Mouse (Mus musculus): ENCODE results near the gene Wnt10a.
"Not testable (repeated sequence)": the region's sequence is repeated elsewhere in the genome, so short reads cannot be mapped to it uniquely, and the experiment has no call there.

Gene Wnt10a

DNA sequence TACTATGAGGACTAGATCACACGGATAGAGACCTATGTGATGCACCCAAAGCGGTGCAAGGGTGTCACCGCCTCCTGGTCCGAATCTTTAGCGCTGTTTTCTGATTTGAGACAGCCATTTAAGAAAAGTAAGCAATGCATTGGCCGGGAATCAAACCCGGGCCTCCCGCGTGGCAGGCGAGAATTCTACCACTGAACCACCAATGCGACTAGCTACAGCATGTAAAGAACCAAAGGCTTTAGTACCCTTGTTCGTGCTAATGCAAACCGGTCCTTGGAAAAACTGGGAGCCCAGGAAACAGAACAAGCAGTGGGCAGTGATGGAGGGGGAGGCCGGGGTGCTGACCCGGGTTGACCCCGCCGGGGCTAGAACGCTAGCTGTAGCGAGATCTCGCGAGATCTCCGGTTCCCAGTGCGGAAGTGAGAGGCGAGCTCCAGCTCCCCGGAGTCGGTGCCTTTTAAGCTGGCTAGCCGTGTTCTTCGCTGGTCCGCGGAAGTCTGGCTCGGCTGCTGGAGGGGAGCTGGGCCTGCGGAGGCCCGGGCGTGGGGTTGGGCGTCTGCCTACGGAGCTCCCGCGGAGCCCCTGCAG, 25.4 kb downstream of the Wnt10a start:
- DNase-seq (ENCODE audit: low read depth), result peak; percentile 75

GRCm38 (mm10) chr1:74817219-74817618, 25.9 kb downstream of the Wnt10a start:
- no peak for DNase-seq (ENCODE audit: low read depth)

GRCm38 (mm10) chr1:74818509-74818908, 27.2 kb downstream of the Wnt10a start:
- DNase-seq (ENCODE audit: low read depth), result no peak

- not testable (repeated sequence) for DNase-seq (ENCODE audit: low read depth)
Measured at GRCm38 (mm10) chr1:74823598-74823997, 32.3 kb downstream of the Wnt10a start.

DNA sequence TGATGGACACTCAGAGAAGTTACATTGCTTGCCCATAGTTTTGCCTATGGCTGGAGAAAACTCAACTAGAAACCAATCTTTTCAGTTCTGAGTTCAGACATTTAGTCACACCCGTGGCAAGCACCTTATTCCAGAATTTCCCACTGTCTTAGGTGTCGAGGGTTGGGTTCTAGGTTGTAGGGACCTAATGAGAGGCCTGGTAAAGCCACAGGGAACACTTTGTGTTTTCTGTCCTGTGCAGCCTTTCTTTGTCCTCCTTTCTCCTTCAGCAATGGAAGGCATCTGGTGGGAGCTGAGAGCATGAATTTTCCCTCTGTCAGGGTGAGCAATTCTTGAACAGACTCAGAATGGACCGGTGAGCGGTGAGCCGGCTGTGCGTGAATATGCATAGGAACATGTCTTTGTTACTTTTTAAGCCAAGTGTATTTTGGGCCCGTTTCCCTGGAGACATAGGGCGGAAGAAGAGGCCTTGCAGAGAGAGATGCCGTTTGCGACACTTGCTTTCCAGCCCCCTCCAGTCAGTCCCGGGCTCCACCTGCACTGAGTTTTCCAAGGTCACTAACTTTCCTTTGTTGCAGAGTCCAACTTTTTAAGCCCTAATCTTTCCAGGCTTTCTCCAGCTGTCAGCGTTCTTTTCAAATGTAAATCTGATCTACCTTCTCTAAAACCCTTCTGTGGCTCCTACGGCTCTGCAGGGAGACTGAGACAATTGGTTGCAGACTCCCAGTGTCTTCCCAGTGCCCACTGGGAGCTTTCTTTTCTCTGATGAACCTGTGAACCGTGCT, 33.4 kb downstream of the Wnt10a start:
- no peak for DNase-seq (ENCODE audit: low read depth)

DNA sequence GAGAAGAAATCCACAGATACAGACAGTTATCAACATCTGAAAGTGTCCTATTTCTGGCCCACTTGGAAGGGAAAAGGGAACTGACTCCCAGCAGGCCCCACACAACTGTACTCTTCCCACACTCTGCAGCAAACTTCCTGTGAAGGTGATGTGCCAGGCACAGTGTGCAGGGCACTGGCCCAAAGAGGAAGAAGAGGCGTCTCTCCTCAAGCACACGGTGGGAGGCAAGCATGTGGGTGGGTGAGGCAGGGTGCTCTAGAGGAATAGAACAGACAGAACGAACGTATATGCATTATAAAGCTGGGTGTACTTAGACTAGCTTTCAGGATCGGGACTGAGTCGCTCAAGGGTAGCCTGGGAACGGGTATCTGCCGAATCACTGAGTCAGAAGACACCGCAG, 38.7 kb downstream of the Wnt10a start:
- no peak for DNase-seq (ENCODE audit: low read depth)

DNA sequence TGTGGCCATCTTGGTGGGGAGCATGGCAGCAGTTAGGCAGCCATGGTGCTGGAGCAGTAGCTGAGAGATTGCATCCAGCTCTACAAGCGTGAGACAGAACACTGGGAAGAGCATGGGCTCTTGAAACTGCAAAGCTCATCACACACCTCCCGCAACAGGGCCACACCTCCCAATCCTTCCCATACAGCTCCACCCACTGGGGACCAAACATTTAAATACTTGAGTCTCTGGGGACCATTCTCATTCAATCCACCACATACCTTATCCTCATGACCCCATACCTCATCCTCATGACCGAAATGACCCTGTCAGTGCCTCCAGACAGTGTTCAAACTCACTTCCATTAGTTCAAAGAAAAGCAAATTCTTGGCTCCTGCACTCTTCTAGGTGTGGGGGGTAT, 41.9 kb downstream of the Wnt10a start:
- DNase-seq (ENCODE audit: low read depth), result no peak

DNA sequence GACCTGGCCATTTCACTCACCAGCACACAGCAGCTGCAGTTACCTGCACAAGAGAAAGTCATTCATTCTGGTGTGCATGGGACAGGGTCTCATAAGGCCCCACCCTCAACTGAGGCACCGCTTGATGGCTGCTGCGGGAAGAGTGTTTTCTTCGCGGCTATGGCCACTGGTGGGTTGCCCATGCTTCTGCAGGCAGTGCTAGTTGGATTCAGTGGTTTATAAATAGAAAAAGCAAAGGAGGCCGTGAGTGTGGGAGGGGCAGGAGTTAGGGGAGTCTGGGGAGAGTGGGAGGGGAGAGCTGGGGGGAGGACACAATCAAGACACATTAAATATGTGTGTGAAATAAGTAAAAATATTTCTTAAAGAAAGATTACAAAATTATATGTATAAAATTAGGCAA, 51.8 kb downstream of the Wnt10a start:
- no peak for DNase-seq (ENCODE audit: low read depth)

DNA sequence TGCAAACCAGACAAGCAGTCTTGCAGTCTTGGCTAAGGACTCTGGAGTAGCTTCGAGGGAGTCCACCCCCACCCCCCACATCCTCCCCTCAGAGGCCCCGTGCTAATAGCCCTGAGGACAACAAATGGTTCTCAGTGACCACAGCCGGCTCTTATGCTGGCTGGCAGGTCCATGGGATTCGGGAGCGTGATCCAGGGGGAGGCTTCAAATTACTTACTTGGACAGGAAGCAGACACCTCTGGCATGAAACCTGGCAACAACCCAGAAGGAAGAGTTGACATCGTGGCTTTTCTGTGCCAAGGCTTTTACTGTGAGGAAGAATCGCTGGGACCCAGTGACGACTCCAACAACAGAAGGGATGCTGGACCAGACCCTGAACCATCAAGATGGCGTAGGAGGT, 55.0 kb downstream of the Wnt10a start:
- DNase-seq (ENCODE audit: low read depth), result no peak

DNA sequence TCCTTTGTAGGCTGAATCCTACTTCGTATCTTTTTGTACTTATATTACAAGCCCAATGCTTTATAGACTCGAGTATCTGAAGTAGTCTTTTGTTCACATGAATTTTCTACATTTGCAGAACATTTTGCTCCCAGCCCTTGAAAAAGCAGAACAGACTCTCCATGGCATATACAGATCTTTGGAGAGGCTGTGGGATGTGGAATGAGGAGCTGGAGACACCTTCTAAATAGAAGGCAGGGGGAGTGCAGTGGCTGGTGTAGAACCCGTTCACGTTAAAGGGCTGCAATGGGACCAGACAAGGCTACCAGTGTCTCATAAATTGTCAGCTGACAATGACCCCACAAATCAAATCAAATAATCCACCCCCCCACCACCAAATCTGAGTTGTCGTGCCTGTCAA, 57.6 kb downstream of the Wnt10a start:
- no peak for DNase-seq (ENCODE audit: low read depth)

GRCm38 (mm10) chr1:74850251-74850650, 58.9 kb downstream of the Wnt10a start:
- no peak for DNase-seq (ENCODE audit: low read depth)

DNA sequence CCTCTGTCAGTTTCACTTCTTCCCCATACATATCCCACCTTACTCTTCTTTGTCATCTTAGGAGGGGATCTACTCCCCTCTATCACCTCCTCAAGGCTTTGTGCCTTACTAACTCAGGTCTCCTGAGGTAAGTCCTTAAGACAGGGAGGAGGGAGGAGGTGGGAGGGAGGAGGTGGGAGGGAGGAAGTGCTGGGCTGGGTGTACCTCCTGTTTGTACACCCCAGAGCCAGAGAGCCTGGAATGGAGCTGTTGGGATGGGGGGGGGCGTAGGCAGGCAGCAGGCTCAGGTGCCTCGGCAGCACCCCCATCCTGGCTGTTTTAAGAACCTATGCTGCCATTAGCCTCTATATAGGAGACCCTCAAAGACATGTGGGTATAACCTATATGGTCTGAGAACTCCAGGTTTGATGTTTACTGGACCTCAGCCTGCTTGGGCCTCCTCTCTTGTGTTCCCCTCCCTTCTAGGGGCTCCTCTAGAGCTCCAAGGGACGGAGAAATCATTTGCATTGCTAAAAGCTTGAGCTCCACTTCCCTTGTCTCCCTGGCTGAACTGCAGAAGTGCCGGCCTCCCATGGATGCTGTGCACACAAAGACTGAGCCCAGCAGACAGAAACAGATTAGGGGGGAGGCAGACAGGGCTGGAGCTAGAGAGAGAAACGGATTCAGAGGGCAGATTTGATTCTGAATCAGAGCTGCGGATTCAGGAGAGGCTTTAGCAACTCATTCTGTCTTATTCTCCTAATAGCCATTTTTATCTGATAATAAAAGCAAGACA, 59.9 kb downstream of the Wnt10a start:
- no peak for DNase-seq (ENCODE audit: low read depth)
